In genomic region chr16:64332195-64332886, GRCm38 (mm10) we compare ENCODE assay signal across 10 mouse cellular contexts.
DNase-seq lines count a peak whose midpoint lies in the region; ATAC-seq lines count a peak whose summit lies in the region.
"Had no signal": no experiment of that assay in that cellular context is flagged by ENCODE, and none has a peak within 500 bp of the region (broad histone marks: within the 10 kb centered on the region; RNA-seq: fewer than 3 reads in every experiment).

No protein-coding gene starts in this region.

- no peaks in the 10 kb centered on the region for H3K9me3 ChIP-seq in embryonic facial prominence, embryonic 11.5 days (replicated peaks; ENCODE audit: control insufficient read depth, low read length)
- no peaks in the 10 kb centered on the region for H3K9me3 ChIP-seq in embryonic facial prominence, embryonic 10.5 days
- no peaks in the 10 kb centered on the region for H3K9me3 ChIP-seq in heart, embryonic 10.5 days

- ATAC-seq in embryonic facial prominence, embryonic 11.5 days (replicated peaks; ENCODE audit: insufficient number of reproducible peaks, low FRiP score, low TSS enrichment, low read depth) = no peak

- 65% methylated on average over 8 of the region's 8 CpGs for WGBS in embryonic facial prominence, embryonic 11.5 days
- 72% methylated on average over 8 of the region's 8 CpGs for WGBS in embryonic facial prominence, embryonic 10.5 days
- 87% methylated on average over 8 of the region's 8 CpGs for WGBS in heart, embryonic 10.5 days

- no peak overlapping the region for H3K27ac ChIP-seq in embryonic facial prominence, embryonic 11.5 days (replicated peaks; ENCODE audit: low read depth, low read length)
- no peak overlapping the region for H3K27ac ChIP-seq in embryonic facial prominence, embryonic 10.5 days (replicated peaks)
- H3K27ac ChIP-seq in heart, embryonic 10.5 days = no peak overlapping the region

- peak; percentile 31 for DNase-seq in embryonic facial prominence, embryonic 11.5 days (ENCODE audit: low spot score)
- DNase-seq in embryonic facial prominence, embryonic 10.5 days (ENCODE audit: low spot score) = no peak
- peak; percentile 32 for DNase-seq in cerebellum, adult 11 months
- DNase-seq in forelimb bud, embryonic 11.5 days (ENCODE audit: low read depth, low spot score) = peak; percentile 51
- peak; percentile 50 for DNase-seq in mesoderm, embryonic 11.5 days (ENCODE audit: low read depth, low spot score)
- no peak for DNase-seq in heart, embryonic 10.5 days (ENCODE audit: low spot score)
- DNase-seq in lung, adult 18-20 months = no peak
- no peak for DNase-seq in kidney, adult 9 months
- DNase-seq: lung, embryonic 14.5 days had no signal

- H3K36me3 ChIP-seq in embryonic facial prominence, embryonic 11.5 days (replicated peaks; ENCODE audit: control insufficient read depth, insufficient read depth, low read depth, low read length) = no peaks in the 10 kb centered on the region
- no peaks in the 10 kb centered on the region for H3K36me3 ChIP-seq in embryonic facial prominence, embryonic 10.5 days (replicated peaks)
- H3K36me3 ChIP-seq in heart, embryonic 10.5 days = no peaks in the 10 kb centered on the region

- H3K27me3 ChIP-seq in embryonic facial prominence, embryonic 11.5 days (ENCODE audit: control insufficient read depth, insufficient read depth, low read length) = no peaks in the 10 kb centered on the region
- H3K27me3 ChIP-seq in embryonic facial prominence, embryonic 10.5 days (replicated peaks; ENCODE audit: low read depth, poor library complexity, severe bottlenecking) = no peaks in the 10 kb centered on the region
- no peaks in the 10 kb centered on the region for H3K27me3 ChIP-seq in heart, embryonic 10.5 days (ENCODE audit: insufficient read depth, poor library complexity, severe bottlenecking)

- H3K4me2 ChIP-seq in embryonic facial prominence, embryonic 11.5 days (ENCODE audit: low read depth, low read length) = no peak overlapping the region
- H3K4me2 ChIP-seq: lung, embryonic 14.5 days had no signal

- no peak overlapping the region for H3K4me3 ChIP-seq in embryonic facial prominence, embryonic 11.5 days (ENCODE audit: low read depth, low read length)
- no peak overlapping the region for H3K4me3 ChIP-seq in embryonic facial prominence, embryonic 10.5 days
- H3K4me3 ChIP-seq in heart, embryonic 10.5 days = no peak overlapping the region
- H3K4me3 ChIP-seq: myocyte had no signal

- H3K9ac ChIP-seq in embryonic facial prominence, embryonic 11.5 days (replicated peaks; ENCODE audit: low read length) = no peak overlapping the region
- H3K9ac ChIP-seq: lung, embryonic 14.5 days had no signal

- no peaks in the 10 kb centered on the region for H3K4me1 ChIP-seq in embryonic facial prominence, embryonic 11.5 days (ENCODE audit: control insufficient read depth, insufficient read depth, low read length)
- peaks cover 5% of the 10 kb centered on the region; the same call in 1 of the 2 replicates for H3K4me1 ChIP-seq in embryonic facial prominence, embryonic 10.5 days
- H3K4me1 ChIP-seq in heart, embryonic 10.5 days = no peaks in the 10 kb centered on the region

Comparison
In these comparisons a context has a peak if more than half of its experiments do, and no peak if none do; other contexts are left out.
1. DNase-seq: peak in embryonic facial prominence, embryonic 11.5 days (single experiment), cerebellum, adult 11 months (single experiment), forelimb bud, embryonic 11.5 days (single experiment) and mesoderm, embryonic 11.5 days (single experiment); none in embryonic facial prominence, embryonic 10.5 days (single experiment), heart, embryonic 10.5 days (single experiment), lung, adult 18-20 months (0 of 2) and kidney, adult 9 months (single experiment).